Mouse (Mus musculus) kidney, postnatal 25 days (tissue): ENCODE results near the gene Map6d1.

Experiments
- DNase-seq, 2 experiments: peaks; one replicate each; pipeline ENCODE4 v3.0.0; 2021; ENCODE audit warnings: mixed read lengths in 2 of 2

The Map6d1 gene

GRCm38 (mm10) chr16:20185368-20185767 is 55.8 kb downstream of the Map6d1 start:
- peak in 1 of 2 experiments; percentile 38 for DNase-seq
